Mouse (Mus musculus): ENCODE measurements around the gene Ppp1r3f.

The Ppp1r3f gene

GRCm38 (mm10) chrX:7553474-7553873 lies 20.6 kb downstream of the Ppp1r3f start:
- in situ Hi-C loops (cut with MboI, MseI) = no loop called here

- in situ Hi-C loops (cut with MboI, MseI) = no loop called here
Observed at GRCm38 (mm10) chrX:7524961-7525360, 49.1 kb downstream of the Ppp1r3f start.
